Mouse (Mus musculus) olfactory bulb, adult 2 months (tissue): ENCODE results near the gene Nf2.

Experiments used
- CTCF ChIP-seq: fragments of 200-500 bp; IDR thresholded peaks from 2 replicates; pipeline ENCODE4 v1.5.1; 2012; ENCODE audit warnings: low read depth, mild to moderate bottlenecking, low read length, moderate library complexity; ENCODE audit not compliant: insufficient read depth
- POLR2A ChIP-seq: fragments of 200-500 bp; IDR thresholded peaks from 2 replicates; pipeline ENCODE4 v1.6.1; 2012; ENCODE audit warnings: mild to moderate bottlenecking, low read depth, low read length, moderate library complexity; ENCODE audit not compliant: insufficient read depth

GRCm38 (mm10) chr11:4771756-4772155 is 77.6 kb downstream of the Nf2 start:
- TF ChIP-seq POLR2A (no peak), CTCF (no peak)
